ENCODE assay signal across 26 mouse cellular contexts in the genomic region with DNA sequence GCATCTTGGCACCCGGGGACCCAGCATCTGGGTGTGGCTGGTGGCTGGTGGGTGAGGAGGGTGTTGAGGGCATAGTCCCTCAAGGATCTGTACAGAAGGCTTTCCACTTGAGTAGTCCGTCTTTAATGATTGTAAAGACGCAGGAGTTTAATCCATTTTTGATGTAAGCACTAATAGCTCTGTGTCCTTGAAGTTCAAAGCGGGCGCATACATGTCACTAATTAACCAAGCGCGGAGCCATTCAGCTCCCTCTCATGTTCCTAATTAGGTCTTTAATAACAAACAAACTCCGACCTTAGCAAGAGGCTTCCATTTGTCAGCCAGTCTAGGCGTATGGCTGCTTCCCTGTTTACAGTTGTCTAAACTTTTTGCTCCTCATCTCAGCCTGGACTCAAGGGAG.
DNase-seq lines count a peak whose midpoint lies in the region; ATAC-seq lines count a peak whose summit lies in the region.
"Had no signal": no experiment of that assay in that cellular context is flagged by ENCODE, and none has a peak within 500 bp of the region (broad histone marks: within the 10 kb centered on the region; RNA-seq: fewer than 3 reads in every experiment).

No protein-coding gene starts in this region.

- no peak for ATAC-seq in forebrain, embryonic 15.5 days (replicated peaks)
- ATAC-seq in forebrain, embryonic 11.5 days (replicated peaks; ENCODE audit: low FRiP score), result no peak
- ATAC-seq in kidney, embryonic 15.5 days (replicated peaks; ENCODE audit: low FRiP score), result no peak
- no peak for ATAC-seq in midbrain, embryonic 14.5 days (ENCODE audit: low FRiP score, low TSS enrichment)
- ATAC-seq: intestine, postnatal 0 days had no signal

- H3K9me3 ChIP-seq in forebrain, embryonic 15.5 days, result no peaks in the 10 kb centered on the region
- H3K9me3 ChIP-seq in forebrain, embryonic 11.5 days (ENCODE audit: control insufficient read depth, low read length), result no peaks in the 10 kb centered on the region
- no peaks in the 10 kb centered on the region for H3K9me3 ChIP-seq in kidney, embryonic 15.5 days (replicated peaks)
- no peaks in the 10 kb centered on the region for H3K9me3 ChIP-seq in midbrain, embryonic 14.5 days (ENCODE audit: control insufficient read depth, low read length)
- H3K9me3 ChIP-seq in midbrain, embryonic 10.5 days (replicated peaks), result no peaks in the 10 kb centered on the region
- H3K9me3 ChIP-seq: embryonic facial prominence, embryonic 12.5 days; G1E; heart, embryonic 10.5 days; heart, embryonic 15.5 days had no signal

- no peaks in the 10 kb centered on the region for H3K27me3 ChIP-seq in forebrain, embryonic 15.5 days
- peaks cover 3% of the 10 kb centered on the region; the same call in 1 of the 2 replicates for H3K27me3 ChIP-seq in forebrain, embryonic 11.5 days (ENCODE audit: control insufficient read depth, insufficient read depth, low read length)
- H3K27me3 ChIP-seq in kidney, embryonic 15.5 days, result no peaks in the 10 kb centered on the region
- H3K27me3 ChIP-seq in midbrain, embryonic 14.5 days (ENCODE audit: control insufficient read depth, insufficient read depth, low read length), result no peaks in the 10 kb centered on the region
- no peaks in the 10 kb centered on the region for H3K27me3 ChIP-seq in midbrain, embryonic 10.5 days (ENCODE audit: low read depth, poor library complexity, severe bottlenecking)
- H3K27me3 ChIP-seq: embryonic facial prominence, embryonic 12.5 days; heart, embryonic 15.5 days had no signal

- peaks cover 44% of the 10 kb centered on the region for H3K4me1 ChIP-seq in forebrain, embryonic 15.5 days
- peaks cover 17% of the 10 kb centered on the region for H3K4me1 ChIP-seq in forebrain, embryonic 11.5 days (replicated peaks; ENCODE audit: control insufficient read depth, insufficient read depth, low read length)
- peaks cover 31% of the 10 kb centered on the region for H3K4me1 ChIP-seq in kidney, embryonic 15.5 days
- H3K4me1 ChIP-seq in midbrain, embryonic 14.5 days (ENCODE audit: control insufficient read depth, insufficient read depth, low read length), result peaks cover 60% of the 10 kb centered on the region
- peaks cover 61% of the 10 kb centered on the region for H3K4me1 ChIP-seq in midbrain, embryonic 10.5 days

- H3K4me2 ChIP-seq in forebrain, embryonic 15.5 days (replicated peaks), result no peak overlapping the region
- H3K4me2 ChIP-seq in forebrain, embryonic 11.5 days (ENCODE audit: low read depth, low read length, severe bottlenecking), result no peak overlapping the region
- H3K4me2 ChIP-seq in kidney, embryonic 15.5 days, result no peak overlapping the region
- H3K4me2 ChIP-seq in midbrain, embryonic 14.5 days (ENCODE audit: low read length), result no peak overlapping the region
- H3K4me2 ChIP-seq: embryonic facial prominence, embryonic 12.5 days; heart, embryonic 15.5 days had no signal

- 23% methylated on average over 9 of the region's 9 CpGs for WGBS in forebrain, embryonic 15.5 days
- 59% methylated on average over 9 of the region's 9 CpGs for WGBS in forebrain, embryonic 11.5 days
- WGBS in kidney, embryonic 15.5 days, result 65% methylated on average over 9 of the region's 9 CpGs
- WGBS in midbrain, embryonic 14.5 days, result 78% methylated on average over 9 of the region's 9 CpGs
- 91% methylated on average over 9 of the region's 9 CpGs for WGBS in midbrain, embryonic 10.5 days

- no peak for DNase-seq in forebrain, embryonic 11.5 days (ENCODE audit: low spot score)
- DNase-seq in kidney, adult 18-20 months, result peak; percentile 20
- DNase-seq in midbrain, embryonic 14.5 days, result no peak
- DNase-seq in midbrain, embryonic 10.5 days (ENCODE audit: low spot score), result no peak
- DNase-seq in kidney, postnatal 36 days, result peak; percentile 46 to 58
- DNase-seq in cerebellum, adult 11-12 months, result no peak
- DNase-seq: adrenal gland, postnatal 10 days; cerebellum, adult 11 months; cerebellum, adult 9-11 months; embryo, embryonic 11 days; gastrocnemius, postnatal 14 days; layer of hippocampus, adult 9-11 months; liver; lung, adult 2 months; lung, postnatal 10 days; spleen, adult 18-20 months; thymus, postnatal 14 days had no signal

- H3K4me3 ChIP-seq in forebrain, embryonic 15.5 days, result no peak overlapping the region
- H3K4me3 ChIP-seq in forebrain, embryonic 11.5 days (ENCODE audit: low read depth, low read length), result no peak overlapping the region
- no peak overlapping the region for H3K4me3 ChIP-seq in kidney, embryonic 15.5 days (replicated peaks)
- H3K4me3 ChIP-seq in midbrain, embryonic 14.5 days (replicated peaks; ENCODE audit: low read depth, low read length), result no peak overlapping the region
- H3K4me3 ChIP-seq in midbrain, embryonic 10.5 days, result no peak overlapping the region
- H3K4me3 ChIP-seq: embryonic facial prominence, embryonic 12.5 days; heart, embryonic 10.5 days; heart, embryonic 15.5 days had no signal

- H3K9ac ChIP-seq in forebrain, embryonic 15.5 days (replicated peaks), result no peak overlapping the region
- no peak overlapping the region for H3K9ac ChIP-seq in forebrain, embryonic 11.5 days (ENCODE audit: low read length)
- H3K9ac ChIP-seq in kidney, embryonic 15.5 days, result no peak overlapping the region
- H3K9ac ChIP-seq in midbrain, embryonic 14.5 days (replicated peaks; ENCODE audit: low read length), result no peak overlapping the region
- H3K9ac ChIP-seq: embryonic facial prominence, embryonic 12.5 days; heart, embryonic 15.5 days; liver, embryonic 14.5 days had no signal

- no peaks in the 10 kb centered on the region for H3K36me3 ChIP-seq in forebrain, embryonic 15.5 days
- H3K36me3 ChIP-seq in forebrain, embryonic 11.5 days (ENCODE audit: control insufficient read depth, insufficient read depth, low read length), result no peaks in the 10 kb centered on the region; the same call in 1 of the 2 replicates
- H3K36me3 ChIP-seq in kidney, embryonic 15.5 days, result peaks cover 19% of the 10 kb centered on the region
- H3K36me3 ChIP-seq in midbrain, embryonic 14.5 days (ENCODE audit: control insufficient read depth, insufficient read depth, low read length), result peaks cover 4% of the 10 kb centered on the region; the same call in 1 of the 2 replicates
- peaks cover 80% of the 10 kb centered on the region for H3K36me3 ChIP-seq in midbrain, embryonic 10.5 days
- H3K36me3 ChIP-seq: heart, embryonic 15.5 days had no signal

- 0 out of 2 replicates have a peak overlapping the region, but pooled peaks have one; percentile 90 for H3K27ac ChIP-seq in forebrain, embryonic 15.5 days (replicated peaks)
- no peak overlapping the region for H3K27ac ChIP-seq in forebrain, embryonic 11.5 days (ENCODE audit: low read depth, low read length)
- H3K27ac ChIP-seq in kidney, embryonic 15.5 days, result no peak overlapping the region
- 0 out of 2 replicates have a peak overlapping the region, but pooled peaks have one; percentile 10 for H3K27ac ChIP-seq in midbrain, embryonic 14.5 days (replicated peaks; ENCODE audit: low read depth, low read length)
- H3K27ac ChIP-seq in midbrain, embryonic 10.5 days (replicated peaks), result no peak overlapping the region
- H3K27ac ChIP-seq: embryonic facial prominence, embryonic 12.5 days; heart, embryonic 10.5 days; heart, embryonic 15.5 days; liver, embryonic 14.5 days; macrophage had no signal

Comparison
In these comparisons a context has a peak if more than half of its experiments do, and no peak if none do; other contexts are left out.
1. H3K27ac ChIP-seq: peak in forebrain, embryonic 15.5 days (single experiment) and midbrain, embryonic 14.5 days (single experiment); none in forebrain, embryonic 11.5 days (single experiment), kidney, embryonic 15.5 days (single experiment) and midbrain, embryonic 10.5 days (single experiment).
2. DNase-seq: peak in kidney, adult 18-20 months (single experiment) and kidney, postnatal 36 days (2 of 2); none in forebrain, embryonic 11.5 days (single experiment), midbrain, embryonic 14.5 days (single experiment), midbrain, embryonic 10.5 days (single experiment) and cerebellum, adult 11-12 months (single experiment).